Mouse (Mus musculus) c-Kit-negative CD71-positive TER-119-positive erythroid progenitor cells, embryonic 14.5 days (primary cell): ENCODE measurements around the gene Sh3kbp1.
"Not testable (repeated sequence)": the region's sequence is repeated elsewhere in the genome, so short reads cannot be mapped to it uniquely, and the experiment has no call there.

ENCODE experiments used
- DNase-seq: peaks from one replicate; pipeline ENCODE4 v3.0.0-alpha.2; 2013; ENCODE audit warnings: low read depth, low spot score

Sh3kbp1 gene

DNA sequence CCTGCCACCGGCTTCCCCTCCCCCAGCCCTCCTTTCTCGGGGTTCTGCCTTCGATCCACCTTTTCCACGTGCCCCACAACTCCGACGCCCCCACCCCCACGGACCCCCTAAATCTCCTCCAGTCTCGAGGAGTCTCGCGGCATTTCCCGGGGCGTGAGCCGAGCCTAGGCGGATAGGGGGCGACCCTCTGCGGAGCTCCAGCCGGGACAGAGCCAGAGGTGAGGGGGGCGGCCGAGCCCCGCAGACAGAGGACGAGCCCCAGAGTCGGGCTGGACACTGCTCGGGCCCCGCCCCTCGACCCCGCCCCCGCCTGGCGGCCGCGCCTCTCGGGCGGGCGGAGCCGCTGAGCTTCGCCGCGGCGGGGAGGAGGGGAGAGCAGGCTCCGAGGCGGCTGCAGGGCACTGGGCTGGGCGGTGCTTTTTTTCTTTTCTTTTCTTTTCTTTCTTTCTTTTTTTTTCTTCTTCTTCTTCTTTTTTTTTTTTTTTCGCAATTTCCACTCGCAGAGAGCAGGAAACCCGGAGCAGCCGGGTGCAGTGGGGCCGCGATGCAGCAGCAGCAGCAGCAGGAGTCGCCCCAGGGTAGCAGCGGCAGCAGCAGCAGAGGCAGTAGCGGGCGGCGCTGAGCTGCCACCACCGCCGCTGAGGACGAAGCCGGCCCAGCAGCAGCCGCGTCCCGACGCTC, at the start of gene Sh3kbp1:
Gene Sh3kbp1 (plus strand): TSS at position 366 of the 681 bp plus-strand sequence.
- DNase-seq, result peak; percentile 46

DNA sequence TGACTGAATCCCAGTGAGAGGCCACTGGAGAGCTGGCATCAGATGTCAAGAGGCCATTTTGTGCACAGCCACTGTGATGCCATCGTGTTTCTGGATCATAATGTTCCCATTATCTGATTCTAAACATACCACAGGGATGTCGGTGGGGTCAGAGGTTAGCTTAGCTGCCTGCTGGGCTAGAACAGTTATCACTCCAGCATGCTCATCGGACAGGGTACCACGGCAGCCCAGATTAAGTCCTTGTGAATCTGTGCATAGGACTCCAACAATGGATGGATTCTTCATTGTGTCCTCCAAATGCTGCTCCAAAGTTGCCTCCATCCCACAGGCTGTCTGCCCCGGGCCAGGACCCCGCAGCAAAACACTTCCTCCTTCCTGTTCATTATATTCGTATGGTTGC, 42.3 kb upstream of the Sh3kbp1 start:
- not testable (repeated sequence) for DNase-seq

DNA sequence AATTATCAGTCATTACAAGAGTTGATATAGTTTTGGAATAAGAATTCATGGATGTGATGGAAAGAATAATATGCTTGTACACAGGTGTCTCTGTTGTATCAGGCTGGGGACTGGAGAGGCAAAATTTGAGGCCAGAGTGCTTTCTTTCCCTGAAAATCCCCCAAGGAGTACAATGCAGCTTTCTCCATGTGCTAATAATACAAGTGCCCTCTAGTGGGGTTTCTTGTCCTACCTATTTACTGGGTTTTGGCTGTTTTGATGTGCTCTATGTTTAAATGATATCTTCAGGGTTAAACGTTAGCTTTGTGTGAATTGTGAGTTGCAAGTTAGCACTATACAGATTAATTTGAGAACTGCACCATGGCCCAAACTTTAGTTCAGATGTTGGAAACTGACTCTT, 35.4 kb upstream of the Sh3kbp1 start:
- no peak for DNase-seq

DNA sequence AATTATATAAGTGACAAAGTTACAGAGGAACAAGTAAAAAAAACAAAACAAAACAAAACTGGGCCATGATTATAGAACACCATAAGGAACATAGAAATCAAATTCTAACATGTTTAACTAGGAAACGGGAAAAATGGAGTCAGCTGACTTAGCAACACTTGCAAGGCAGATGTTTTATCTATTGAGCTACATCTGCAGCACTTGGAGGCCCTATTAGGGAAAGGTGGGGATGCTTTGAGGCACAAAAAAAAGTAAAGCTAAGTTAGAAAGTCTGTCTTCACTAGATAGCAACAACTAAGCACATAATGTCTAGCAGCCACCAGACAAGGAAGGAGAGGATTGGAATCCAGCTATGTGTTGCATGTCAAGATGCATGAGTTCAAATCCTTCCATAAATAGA, 29.6 kb upstream of the Sh3kbp1 start:
- DNase-seq, result peak; percentile 52

DNA sequence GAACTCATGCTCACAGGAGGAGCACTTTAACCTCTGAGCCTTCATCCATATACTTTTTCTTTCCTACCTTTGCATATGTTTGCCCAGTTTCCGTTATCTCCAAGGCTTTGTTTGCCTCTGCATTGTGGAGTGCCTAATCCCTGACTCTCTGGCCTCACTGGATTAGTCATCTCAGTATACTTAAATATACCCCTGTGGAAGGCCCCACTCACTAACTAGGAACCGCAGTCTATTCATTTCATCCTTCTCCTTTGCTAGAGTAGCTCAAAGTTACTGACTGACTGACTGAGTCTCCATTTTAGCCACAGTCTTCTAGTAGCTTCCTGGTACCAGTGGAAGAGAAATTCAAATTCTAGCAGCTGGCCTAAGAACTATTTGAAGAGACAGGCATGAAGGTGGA, 22.2 kb upstream of the Sh3kbp1 start:
- DNase-seq, result no peak

DNA sequence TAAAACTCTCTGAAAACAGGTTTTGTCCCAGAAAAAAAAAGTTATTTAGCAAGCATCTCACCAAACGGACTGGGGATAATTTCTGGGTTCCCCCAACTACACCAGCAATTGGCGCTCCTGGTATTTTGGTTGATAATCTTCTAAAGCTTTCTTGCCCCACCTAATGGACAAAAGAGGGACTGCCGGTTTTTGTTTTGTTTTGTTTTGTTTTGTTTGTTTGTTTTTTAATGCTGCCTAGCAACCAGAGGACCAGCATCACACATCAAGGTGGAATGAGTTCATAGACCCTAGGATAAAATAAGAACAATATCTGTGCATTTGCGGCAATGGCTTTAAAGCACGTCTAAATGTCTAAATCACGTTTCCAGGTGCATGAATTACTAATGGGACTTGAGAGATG, 20.1 kb upstream of the Sh3kbp1 start:
- peak; percentile 47 for DNase-seq

DNA sequence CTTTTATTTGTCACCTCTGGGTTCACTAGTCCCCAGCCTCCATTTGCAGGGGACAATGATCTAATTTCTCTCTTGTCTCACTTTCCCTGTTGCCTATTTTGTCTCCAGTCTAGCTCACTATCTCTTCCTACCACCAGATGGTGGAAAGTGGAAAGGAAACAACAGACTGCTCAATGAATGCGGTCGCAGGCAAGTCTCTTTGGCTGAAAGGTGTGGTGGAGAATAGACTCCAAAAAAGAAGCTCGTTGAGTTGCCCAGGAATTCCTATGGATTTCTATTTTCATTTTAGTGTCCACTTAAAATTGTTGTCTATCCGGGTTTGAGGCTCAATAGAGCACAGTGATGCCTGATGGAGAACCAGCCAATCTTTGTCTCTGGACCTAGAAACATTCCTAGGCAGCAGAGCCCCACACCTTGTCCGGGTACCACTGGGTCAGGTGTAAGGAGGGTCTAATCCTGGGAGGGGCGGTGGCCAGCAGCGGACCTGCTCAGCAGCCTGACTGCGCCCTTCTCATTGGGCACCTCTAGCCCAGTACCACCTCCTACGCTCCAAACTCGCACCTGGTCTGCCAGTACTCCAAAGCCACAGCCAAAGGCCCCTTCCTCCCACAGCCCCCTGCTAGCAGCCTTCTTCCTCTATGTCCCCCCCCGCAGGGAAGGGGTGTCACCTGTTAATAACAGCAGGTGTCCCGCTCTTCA, 715 bp upstream of the Sh3kbp1 start:
- no peak for DNase-seq

DNA sequence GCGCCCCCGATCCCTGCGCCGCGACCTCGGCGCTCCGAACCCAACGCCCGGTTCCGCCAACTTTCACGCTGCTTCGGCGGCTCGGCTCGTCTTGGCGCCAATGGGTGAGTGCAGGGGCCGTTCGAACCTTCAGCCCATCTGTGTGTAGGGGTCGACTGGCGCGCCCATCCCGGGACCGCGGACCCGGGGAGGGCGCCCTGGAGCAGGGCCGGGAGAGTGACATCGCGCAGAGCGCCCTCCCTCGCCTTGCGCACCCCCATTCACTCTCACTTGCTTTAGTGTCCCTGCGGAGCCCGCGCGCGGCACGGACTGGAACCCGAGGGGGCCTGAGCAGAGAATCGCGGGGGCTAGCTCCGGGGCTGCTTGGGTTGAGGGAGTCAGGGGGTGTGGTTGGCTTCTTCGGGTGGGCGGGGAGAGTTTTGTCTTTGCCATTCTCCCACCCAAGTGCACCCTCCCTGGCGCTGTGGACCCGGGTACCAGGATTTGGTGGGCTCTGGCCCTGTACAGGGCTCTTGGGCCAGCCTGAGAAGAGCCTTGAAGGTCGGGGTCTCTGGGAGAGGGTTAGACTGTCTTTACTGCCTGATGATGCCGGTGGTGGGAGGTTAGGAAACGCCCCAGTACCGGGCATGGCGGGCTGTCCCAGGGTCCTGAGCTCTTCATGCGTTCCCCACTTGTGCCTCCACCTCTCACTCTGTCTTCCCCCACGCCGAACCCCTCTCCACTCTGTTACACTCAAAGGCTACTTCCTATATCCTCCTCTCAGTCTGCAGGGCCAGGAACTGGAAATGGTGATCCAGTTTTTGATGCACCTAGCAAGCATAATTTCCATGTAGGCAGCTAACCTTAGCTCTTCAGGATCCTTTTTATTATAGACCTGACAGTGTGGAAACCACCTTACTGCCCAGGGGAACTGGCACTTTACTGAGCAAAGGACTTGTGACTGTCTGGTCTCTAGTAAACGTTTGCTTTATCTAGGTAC, 805 bp downstream of the Sh3kbp1 start:
- DNase-seq, result no peak

DNA sequence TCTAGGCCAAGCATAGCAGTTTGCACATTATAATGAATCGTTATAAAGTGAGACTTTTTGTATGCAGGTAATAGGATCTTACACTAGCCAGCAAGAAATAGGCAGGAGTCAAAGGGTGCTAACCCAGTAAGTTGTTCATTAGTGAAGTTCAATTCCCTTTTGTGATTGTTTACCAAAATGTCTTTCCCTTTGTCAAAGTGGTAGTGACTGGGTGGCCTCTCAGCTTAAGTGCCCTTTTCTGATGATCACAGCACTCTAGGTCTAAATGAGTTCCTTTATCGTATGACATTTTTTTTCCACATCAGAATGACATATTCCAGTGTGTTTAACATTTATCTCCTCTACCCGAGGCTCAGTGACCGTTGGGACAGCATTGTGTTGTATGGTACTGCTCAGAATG, 1.6 kb downstream of the Sh3kbp1 start:
- no peak for DNase-seq

DNA sequence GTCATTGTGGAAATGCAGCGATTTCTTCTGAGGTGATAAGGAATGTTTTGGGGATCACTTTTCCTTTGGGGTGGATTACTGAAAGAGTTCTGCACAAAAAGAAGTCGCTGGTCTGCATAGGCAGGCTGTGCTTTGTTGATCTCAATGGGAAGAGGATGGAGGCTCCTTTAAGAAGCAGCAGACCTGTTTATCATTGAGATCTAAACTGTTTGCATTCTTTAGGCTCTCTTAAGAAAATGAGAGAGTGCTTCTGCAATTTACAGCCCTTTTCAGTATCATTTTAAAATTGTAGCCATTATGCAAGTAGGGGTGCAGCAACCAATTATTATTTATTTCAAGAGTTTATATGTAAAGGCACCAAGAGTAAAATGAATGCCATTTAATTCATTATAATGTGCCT, 2.1 kb downstream of the Sh3kbp1 start:
- no peak for DNase-seq

DNA sequence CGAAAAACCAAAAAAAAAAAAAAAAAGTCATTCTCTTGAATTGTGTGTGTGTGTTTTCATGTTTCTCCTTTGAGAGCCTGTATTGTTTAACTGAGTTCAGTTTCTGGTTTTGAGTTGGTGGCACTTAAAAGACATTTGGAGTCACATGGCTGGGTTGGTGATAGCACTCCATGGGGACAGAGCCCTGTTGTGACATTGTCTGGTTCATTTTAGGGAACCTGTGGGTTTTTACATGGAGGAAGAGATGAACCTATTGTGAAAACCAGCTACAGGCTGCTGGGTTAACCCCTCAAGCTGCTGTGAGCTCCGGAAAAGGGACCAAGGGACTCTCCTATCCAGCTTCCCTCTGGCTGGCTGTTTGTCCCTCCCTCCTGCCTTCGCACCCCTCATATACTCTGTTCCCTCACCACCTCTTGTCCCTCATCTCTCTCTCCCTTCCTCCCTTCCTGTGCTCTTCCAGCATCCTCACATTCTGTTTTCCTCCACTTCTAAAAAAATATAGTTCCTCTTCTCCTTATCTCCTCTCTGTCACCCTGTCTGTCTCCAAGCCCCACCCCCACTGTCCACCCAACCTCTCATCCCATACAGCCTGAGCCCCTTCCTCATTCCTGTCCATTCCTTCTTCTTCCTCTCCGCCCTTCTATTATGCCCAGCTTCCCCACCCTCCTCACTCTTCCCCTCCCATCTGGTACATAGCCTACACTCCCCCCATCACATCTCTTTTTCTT, 11.6 kb downstream of the Sh3kbp1 start:
- no peak for DNase-seq

DNA sequence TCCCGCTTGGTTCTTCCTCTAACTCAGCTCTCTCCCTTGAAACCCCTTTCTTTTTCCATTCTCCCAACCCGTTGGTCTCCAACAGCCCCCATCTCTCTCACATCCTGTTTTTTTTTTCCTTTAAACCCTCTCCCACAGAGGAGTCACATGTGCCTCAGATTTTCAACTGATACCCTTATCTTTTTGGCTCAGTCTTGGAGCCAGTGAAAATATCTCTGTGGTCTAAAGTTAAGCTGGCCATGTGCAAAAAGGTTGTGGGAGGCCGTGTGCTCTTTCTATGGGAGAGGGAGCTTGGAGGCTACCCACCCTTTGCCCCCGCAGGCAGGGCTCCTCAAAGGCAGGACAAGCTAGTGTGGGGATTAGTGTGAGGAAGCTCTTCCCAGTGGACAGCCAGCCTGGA, 12.9 kb downstream of the Sh3kbp1 start:
- no peak for DNase-seq

DNA sequence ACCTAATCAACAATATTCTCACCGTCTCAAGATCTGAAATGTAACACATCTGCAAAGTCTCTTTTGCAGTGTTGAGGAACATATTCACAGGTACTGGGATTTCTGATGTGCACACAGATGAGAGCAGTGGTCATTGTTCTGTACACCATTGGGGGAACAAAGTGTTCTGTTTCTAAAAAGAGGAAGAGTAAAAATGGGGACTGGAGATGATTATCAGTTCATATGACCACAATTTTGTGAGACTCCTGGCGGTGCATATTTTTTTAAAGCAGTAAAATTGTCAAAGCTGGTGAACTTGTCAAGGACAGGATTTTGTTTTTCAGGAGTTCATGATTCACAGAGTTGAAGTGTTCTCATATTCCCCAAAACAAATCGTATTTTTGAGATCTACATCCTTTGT, 18.2 kb downstream of the Sh3kbp1 start:
- DNase-seq, result no peak

DNA sequence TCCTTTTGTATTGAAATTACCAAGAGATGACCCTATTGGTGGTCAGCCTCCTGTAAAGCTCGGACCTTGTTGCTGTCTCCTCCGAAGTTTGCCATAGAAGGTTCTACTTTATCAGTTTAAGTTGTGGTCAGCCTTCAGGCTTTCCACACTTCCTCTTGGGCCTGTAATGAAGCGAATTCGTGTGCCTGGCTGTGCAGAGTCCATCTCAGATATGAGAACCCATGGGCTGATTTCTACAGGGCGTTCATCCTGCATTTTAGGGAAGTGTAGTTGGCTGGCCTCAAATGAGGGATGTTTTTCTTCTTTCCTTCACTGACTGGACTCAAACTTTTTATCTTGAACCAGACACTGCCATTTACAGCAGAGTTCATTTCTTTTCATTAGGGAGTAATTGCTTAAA, 20.5 kb downstream of the Sh3kbp1 start:
- no peak for DNase-seq

DNA sequence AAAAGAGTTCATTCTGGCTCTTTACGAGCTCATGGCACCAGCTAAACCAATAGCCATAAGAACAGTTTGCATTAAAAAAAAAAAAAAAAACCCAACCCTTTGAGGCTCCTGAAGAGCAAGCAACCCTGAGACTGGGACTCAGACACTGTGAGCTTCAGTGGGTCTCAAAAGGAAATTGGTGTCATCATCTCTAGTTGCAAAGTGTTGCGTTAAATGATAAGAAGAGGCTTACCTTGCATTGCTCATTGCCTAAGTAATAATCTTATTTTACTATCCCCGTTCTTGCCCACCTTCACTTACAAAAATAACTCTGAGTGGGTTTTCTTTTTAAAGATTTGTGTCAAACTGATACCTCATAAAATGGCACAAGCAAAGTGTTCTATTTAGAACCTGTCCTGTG, 21.5 kb downstream of the Sh3kbp1 start:
- no peak for DNase-seq

DNA sequence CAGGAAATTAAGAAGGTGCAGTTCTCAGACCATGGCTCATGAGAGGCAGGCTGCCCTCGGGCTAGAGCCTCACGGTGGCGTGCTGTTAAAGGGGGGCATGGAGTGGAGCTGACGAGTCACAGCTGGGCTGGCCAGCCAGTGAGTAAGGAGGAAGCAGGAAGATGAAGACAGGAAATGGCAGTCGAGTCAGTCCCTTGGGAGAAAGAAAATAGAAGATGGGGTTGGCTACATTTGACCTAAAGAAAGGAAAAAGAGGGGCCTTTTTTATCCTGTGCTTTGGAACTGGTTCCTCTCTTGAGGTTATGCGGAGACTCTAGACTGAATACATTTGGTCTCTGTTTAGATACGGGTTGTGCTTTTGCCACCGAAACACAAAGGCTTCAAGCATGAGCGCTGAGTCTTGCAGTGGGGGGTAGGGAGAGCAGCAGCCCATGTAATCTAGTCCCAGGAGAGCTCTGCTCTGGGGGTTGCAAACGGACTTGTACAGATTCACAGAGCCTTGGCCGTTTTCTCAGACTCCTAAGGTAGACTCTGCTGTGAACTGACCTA, 23.1 kb downstream of the Sh3kbp1 start:
- no peak for DNase-seq

DNA sequence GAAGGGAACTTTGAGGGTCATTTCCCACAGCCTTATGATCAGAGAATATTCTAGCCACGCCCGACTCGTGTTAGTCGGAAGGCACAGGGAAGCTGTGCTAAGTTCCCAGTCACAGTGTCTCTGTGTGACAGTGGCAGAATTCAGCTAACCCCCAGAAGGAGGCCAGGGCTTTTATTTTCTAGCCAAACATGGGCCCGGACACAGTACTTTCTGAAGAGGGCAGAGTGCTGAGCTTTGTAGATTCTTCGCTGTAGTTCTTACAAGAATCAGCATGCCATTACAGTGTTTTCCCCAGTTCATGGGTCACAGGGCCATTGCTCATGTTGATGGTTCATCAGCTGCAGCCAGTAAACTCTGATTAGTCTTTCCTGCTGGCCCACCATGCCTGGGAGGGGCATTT, 23.7 kb downstream of the Sh3kbp1 start:
- no peak for DNase-seq

DNA sequence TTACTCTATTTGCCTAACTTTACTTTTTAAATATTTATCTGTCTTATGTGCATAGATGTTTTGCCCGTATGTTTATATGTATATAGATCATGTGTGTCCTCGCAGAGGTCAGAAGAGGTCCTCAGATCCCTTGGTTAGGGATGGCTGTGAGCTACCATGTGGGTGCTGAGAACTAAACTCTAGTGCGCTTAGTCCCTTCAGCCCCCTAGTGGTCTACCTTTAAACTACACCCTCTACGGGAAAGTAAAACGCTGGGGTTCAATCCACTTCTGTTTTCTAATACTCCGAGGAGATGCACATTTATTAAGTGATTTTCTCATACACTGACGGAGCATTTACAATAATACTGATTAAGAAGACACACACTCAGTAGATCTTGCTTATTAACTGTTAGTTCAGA, 44.3 kb downstream of the Sh3kbp1 start:
- DNase-seq, result peak; percentile 2

DNA sequence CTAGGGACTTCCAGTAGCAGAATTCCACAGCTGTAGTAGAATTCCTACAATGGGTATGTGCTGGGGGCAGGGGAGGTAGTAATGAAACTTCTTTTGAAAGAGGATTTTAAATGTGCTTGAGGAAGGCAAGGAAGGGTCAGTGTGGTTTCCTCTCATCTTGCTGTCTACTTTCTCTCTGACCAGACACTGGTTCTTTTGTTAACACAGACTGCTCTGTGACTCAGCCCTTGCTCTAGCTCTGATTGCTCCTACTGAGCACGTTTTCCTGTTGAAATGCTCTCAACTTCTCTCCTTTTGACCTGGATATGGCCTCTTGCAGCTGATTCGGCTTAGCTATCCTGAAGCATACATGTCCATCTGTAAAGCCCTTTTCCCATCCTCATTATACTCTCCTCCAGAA, 45.4 kb downstream of the Sh3kbp1 start:
- no peak for DNase-seq

DNA sequence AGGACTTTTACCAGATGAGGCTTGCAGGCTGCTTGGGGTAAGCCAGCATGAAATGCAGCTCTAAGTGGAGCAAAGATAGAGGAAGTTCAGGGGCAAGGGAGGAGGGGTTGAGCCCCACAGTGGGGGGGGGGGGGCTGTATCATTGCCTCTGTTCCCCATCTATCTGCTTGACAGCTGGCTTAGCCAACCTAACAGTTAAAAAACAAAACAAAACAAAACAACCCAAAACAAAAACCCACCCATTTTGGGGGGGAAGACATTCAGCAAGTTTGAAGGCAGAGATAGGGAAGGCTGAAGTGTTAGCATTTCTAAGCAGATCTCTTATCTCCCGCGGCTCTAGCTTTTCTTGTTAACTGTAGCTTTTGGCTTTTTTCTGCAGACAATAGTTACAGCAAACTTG, 49.2 kb downstream of the Sh3kbp1 start:
- DNase-seq, result no peak

DNA sequence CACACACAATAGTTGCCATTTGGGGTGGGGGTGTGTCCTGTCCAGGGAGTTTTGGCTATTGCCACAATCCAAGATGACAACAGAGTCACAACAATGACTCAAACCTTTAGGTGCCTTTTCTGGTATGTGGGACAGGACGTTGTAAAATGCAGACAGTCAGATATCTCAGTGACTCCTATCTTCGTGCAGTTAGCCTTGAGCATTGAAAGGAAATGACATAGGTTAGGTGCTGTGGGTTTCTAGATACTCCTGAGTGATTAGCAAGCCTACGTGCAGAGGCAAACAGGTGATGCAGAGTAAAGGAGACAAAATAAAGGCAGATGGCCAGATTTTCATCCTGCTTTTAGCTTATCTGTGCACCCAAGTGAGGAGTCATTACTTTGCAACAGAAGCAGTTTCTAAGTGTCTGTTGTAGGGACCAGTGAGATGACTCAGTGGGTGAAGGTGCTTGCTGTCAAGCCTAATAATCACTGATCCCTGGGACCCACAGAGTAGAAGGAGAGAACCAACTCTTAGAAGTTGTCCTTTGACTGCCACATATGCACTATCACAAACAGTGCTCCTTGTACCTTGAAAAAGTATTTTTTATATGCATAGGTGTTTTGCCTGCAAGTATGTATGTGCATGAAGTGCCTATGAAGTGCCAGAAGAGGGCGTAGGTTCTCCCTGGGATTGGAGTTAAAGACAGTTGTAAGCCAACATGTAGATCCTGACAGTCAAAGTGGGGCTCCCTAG, 50.7 kb downstream of the Sh3kbp1 start:
- no peak for DNase-seq
